Mouse (Mus musculus): ENCODE measurements around the gene Bok. TPM values are rescaled to one million over a fixed set of nuclear protein-coding genes. Genes with fewer than 3 reads are reported as not detected.

Gene Bok
- polyA plus RNA-seq, 1 experiment = 11.9 TPM

GRCm38 (mm10) chr1:93731880-93732281, 46.4 kb downstream of the Bok start:
- no peaks in the 10 kb centered on the region; the same call in 1 of the 2 replicates for H3K4me1 ChIP-seq (ENCODE audit: control insufficient read depth, insufficient read depth, low read length)
- no peak overlapping the region for H3K27ac ChIP-seq (ENCODE audit: insufficient read depth, low read length)
- no peak for TF ChIP-seq POLR2A (IDR thresholded peaks at IDR 0.05; ENCODE audit: low read depth, low read length)
- no peak overlapping the region for H3K4me3 ChIP-seq (ENCODE audit: insufficient read depth, low read length)

GRCm38 (mm10) chr1:93735859-93736258, 50.4 kb downstream of the Bok start:
- Histone ChIP-seq H3K4me1 (ENCODE audit: control insufficient read depth, insufficient read depth, low read length) (no peaks in the 10 kb centered on the region; the same call in 1 of the 2 replicates), H3K4me3 (ENCODE audit: insufficient read depth, low read length) (no peak overlapping the region), H3K27ac (ENCODE audit: insufficient read depth, low read length) (no peak overlapping the region)
- TF ChIP-seq POLR2A (IDR thresholded peaks at IDR 0.05; ENCODE audit: low read depth, low read length) (no peak), CTCF (IDR thresholded peaks at IDR 0.05; ENCODE audit: borderline replicate concordance, insufficient read depth, low read length) (no peak)

- TF ChIP-seq POLR2A (IDR thresholded peaks at IDR 0.05; ENCODE audit: low read depth, low read length) (no peak), CTCF (IDR thresholded peaks at IDR 0.05; ENCODE audit: borderline replicate concordance, insufficient read depth, low read length) (no peak)
- no peak overlapping the region for H3K4me3 ChIP-seq (ENCODE audit: insufficient read depth, low read length)
- no peak overlapping the region for H3K27ac ChIP-seq (ENCODE audit: insufficient read depth, low read length)
- no peaks in the 10 kb centered on the region; the same call in 1 of the 2 replicates for H3K4me1 ChIP-seq (ENCODE audit: control insufficient read depth, insufficient read depth, low read length)
Observed at GRCm38 (mm10) chr1:93737711-93738110, 52.3 kb downstream of the Bok start.

- no peak for TF ChIP-seq CTCF (IDR thresholded peaks at IDR 0.05; ENCODE audit: borderline replicate concordance, insufficient read depth, low read length)
- no peak for TF ChIP-seq POLR2A (IDR thresholded peaks at IDR 0.05; ENCODE audit: low read depth, low read length)
- Histone ChIP-seq H3K4me3 (ENCODE audit: insufficient read depth, low read length) (no peak overlapping the region), H3K4me1 (ENCODE audit: control insufficient read depth, insufficient read depth, low read length) (no peaks in the 10 kb centered on the region; the same call in 1 of the 2 replicates), H3K27ac (ENCODE audit: insufficient read depth, low read length) (no peak overlapping the region)
Observed at GRCm38 (mm10) chr1:93740671-93741070, 55.2 kb downstream of the Bok start.

- H3K4me3 ChIP-seq (ENCODE audit: insufficient read depth, low read length) = no peak overlapping the region
- TF ChIP-seq CTCF (IDR thresholded peaks at IDR 0.05; ENCODE audit: borderline replicate concordance, insufficient read depth, low read length) (no peak), POLR2A (IDR thresholded peaks at IDR 0.05; ENCODE audit: low read depth, low read length) (no peak)
- H3K4me1 ChIP-seq (ENCODE audit: control insufficient read depth, insufficient read depth, low read length) = no peaks in the 10 kb centered on the region; the same call in 1 of the 2 replicates
- H3K27ac ChIP-seq (ENCODE audit: insufficient read depth, low read length) = no peak overlapping the region
Observed at GRCm38 (mm10) chr1:93741987-93742386, 56.5 kb downstream of the Bok start.

GRCm38 (mm10) chr1:93742910-93743309, 57.5 kb downstream of the Bok start:
- no peak overlapping the region for H3K27ac ChIP-seq (ENCODE audit: insufficient read depth, low read length)
- H3K4me1 ChIP-seq (ENCODE audit: control insufficient read depth, insufficient read depth, low read length) = no peaks in the 10 kb centered on the region; the same call in 1 of the 2 replicates
- no peak for TF ChIP-seq CTCF (IDR thresholded peaks at IDR 0.05; ENCODE audit: borderline replicate concordance, insufficient read depth, low read length)
- TF ChIP-seq POLR2A (IDR thresholded peaks at IDR 0.05; ENCODE audit: low read depth, low read length) = no peak
- no peak overlapping the region for H3K4me3 ChIP-seq (ENCODE audit: insufficient read depth, low read length)

Other genes starting within 250 kb of the Bok start
- gene Hdlbp, start 206.8 kb upstream of the Bok start, polyA plus RNA-seq (2011; ENCODE audit: insufficient read length, low read depth, missing spikeins) = 579 and 643 TPM in 2 replicates
- 42.3 and 47.7 TPM in 2 replicates for gene Farp2, start 173.6 kb upstream of the Bok start, polyA plus RNA-seq (2011; ENCODE audit: insufficient read length, low read depth, missing spikeins)
- 100 and 115 TPM in 2 replicates for gene Stk25, start 27.0 kb upstream of the Bok start, polyA plus RNA-seq (2011; ENCODE audit: insufficient read length, low read depth, missing spikeins)
- 92.8 and 110 TPM in 2 replicates for gene Atg4b, start 65.8 kb downstream of the Bok start, polyA plus RNA-seq (2011; ENCODE audit: insufficient read length, low read depth, missing spikeins)
- 34.5 and 38.7 TPM in 2 replicates for gene Thap4, start 69.2 kb downstream of the Bok start, polyA plus RNA-seq (2011; ENCODE audit: insufficient read length, low read depth, missing spikeins)
- gene Dtymk, start 116.3 kb downstream of the Bok start, polyA plus RNA-seq (2011; ENCODE audit: insufficient read length, low read depth, missing spikeins) = 81.7 and 95.6 TPM in 2 replicates
- gene Ing5, start 118.3 kb downstream of the Bok start, polyA plus RNA-seq (2011; ENCODE audit: insufficient read length, low read depth, missing spikeins) = 10.6 and 10.7 TPM in 2 replicates
- gene D2hgdh, start 139.2 kb downstream of the Bok start, polyA plus RNA-seq (2011; ENCODE audit: insufficient read length, low read depth, missing spikeins) = 7.9 and 12.7 TPM in 2 replicates
- gene Gal3st2, start 175.6 kb downstream of the Bok start, polyA plus RNA-seq (2011; ENCODE audit: insufficient read length, low read depth, missing spikeins) = not detected in 2 replicates
- gene Gal3st2b, start 232.7 kb downstream of the Bok start, polyA plus RNA-seq (2011; ENCODE audit: insufficient read length, low read depth, missing spikeins) = not detected in 2 replicates